Mouse (Mus musculus) liver, embryonic 14.5 days (tissue): ENCODE results near the gene Suclg1.

ENCODE experiments used
- CTCF ChIP-seq: IDR thresholded peaks from 2 replicates; pipeline ENCODE4 v1.5.1; 2016; ENCODE audit warnings: antibody characterized with exemption, low read depth, control low read depth
- EP300 ChIP-seq: IDR thresholded peaks from 2 replicates; pipeline ENCODE4 v1.6.1; 2016; ENCODE audit warnings: antibody characterized with exemption, low read depth

GRCm38 (mm10) chr6:73275002-73275401 lies 26.8 kb downstream of the Suclg1 start:
- no peak for TF ChIP-seq CTCF
- no peak for TF ChIP-seq EP300
